Mouse (Mus musculus) G1E (cell line): ENCODE results near the gene Nudt15.

Source experiments
- CTCF ChIP-seq: IDR thresholded peaks from 2 replicates; pipeline ENCODE4 v1.5.1; 2012; ENCODE audit warnings: low read depth, low read length, inconsistent platforms, mixed read lengths
- GATA1 ChIP-seq: IDR thresholded peaks from 2 replicates; pipeline ENCODE4 v1.6.1; 2012; ENCODE audit warnings: borderline replicate concordance, low read length, inconsistent platforms, mixed read lengths
- GATA2 ChIP-seq: IDR thresholded peaks from 2 replicates; pipeline ENCODE4 v1.6.1; 2012; ENCODE audit warnings: low read depth, low read length, inconsistent platforms, borderline replicate concordance
- POLR2AphosphoS5 ChIP-seq: IDR thresholded peaks from 2 replicates; pipeline ENCODE4 v1.6.1; 2012; ENCODE audit warnings: low read depth, low read length, inconsistent platforms; ENCODE audit not compliant: insufficient replicate concordance
- TAL1 ChIP-seq: conservative IDR thresholded peaks from 2 replicates; pipeline ENCODE4 v1.6.1; 2012; ENCODE audit warnings: low read depth, low read length, inconsistent platforms, mixed read lengths

GRCm38 (mm10) chr14:73550291-73550690 is 2.2 kb upstream of the Nudt15 start:
- TF ChIP-seq CTCF, result no peak
- TF ChIP-seq TAL1, result no peak
- TF ChIP-seq GATA1, result no peak
- TF ChIP-seq POLR2AphosphoS5, result no peak
- TF ChIP-seq GATA2, result no peak
